Mouse (Mus musculus): ENCODE measurements at regions not wholly inside any gene's neighbourhood (a gene's known extent, or its start where the extent isn't known, plus 50 kb on each side); places are given as distances from the start of the nearest gene placed in this dataset.

DNA sequence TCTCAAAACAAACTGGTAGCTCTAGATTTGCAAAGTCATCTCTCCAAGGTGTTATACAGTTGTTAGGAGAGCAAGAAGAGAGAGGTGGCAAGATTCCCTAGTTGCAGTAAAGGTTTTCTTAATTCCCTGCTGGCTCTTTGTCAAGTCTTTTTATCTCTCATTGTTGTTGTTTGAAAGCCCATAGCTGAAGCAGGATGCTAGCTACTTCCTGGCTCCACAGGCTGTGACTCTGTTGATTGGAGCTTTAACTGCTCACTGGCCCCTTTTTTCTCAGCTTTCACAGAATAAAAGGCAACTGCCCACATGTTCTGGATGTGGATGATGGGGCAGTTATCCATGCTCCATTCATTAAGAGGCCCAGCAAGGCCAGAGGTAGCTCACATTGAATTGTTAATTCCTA lies 122.7 kb upstream of the Plpp4 start:
- TF ChIP-seq POLR2A (IDR thresholded peaks at IDR 0.05; ENCODE audit: low read depth, low read length) (no peak), CTCF (IDR thresholded peaks at IDR 0.05; ENCODE audit: extremely low read depth, insufficient read depth, insufficient read length, insufficient replicate concordance) (no peak)
